Mouse (Mus musculus) lung, adult 2 months (tissue): ENCODE data around the gene Zfp366. TPM values are rescaled to one million over a fixed set of nuclear protein-coding genes. Genes with fewer than 3 reads are reported as not detected.
A peak's percentile ranks its signal among the peaks of the same experiment; 100 is the strongest.

ENCODE experiments used
- DNase-seq: peaks from one replicate; pipeline ENCODE4 v3.0.0; 2022
- H3K4me1 ChIP-seq: fragments of 200-500 bp; 2 replicates; pipeline ENCODE4 v1.6.1; 2011; ENCODE audit warnings: low read length; ENCODE audit not compliant: control insufficient read depth, insufficient read depth
- H3K4me3 ChIP-seq: fragments of 200-500 bp; replicated peaks from 2 replicates; pipeline ENCODE3; 2011; ENCODE audit warnings: low read depth, mild to moderate bottlenecking, control low read depth, low read length; ENCODE audit errors: extremely low read depth
- CTCF ChIP-seq: fragments of 200-500 bp; IDR thresholded peaks from 2 replicates; pipeline ENCODE4 v1.5.1; 2011; ENCODE audit warnings: mild to moderate bottlenecking, low read length, control low read depth; ENCODE audit not compliant: insufficient read depth
- POLR2A ChIP-seq: fragments of 200-500 bp; IDR thresholded peaks from 2 replicates; pipeline ENCODE4 v1.6.1; 2011; ENCODE audit warnings: low read depth, mild to moderate bottlenecking, control low read depth, low read length, borderline replicate concordance; ENCODE audit errors: extremely low read depth
- WGBS: fragments of 180-500 bp; shearing (Covaris S2); methylation state at CpG from one replicate; pipeline ENCODE4 v1.1.7; 2018; 5-methylcytosine and 5-hydroxymethylcytosine counted together
- polyA plus RNA-seq: library from polyadenylated mRNA; depleted of rRNA; stranded (reverse); fragments of >200 nt; gene quantifications from 2 replicates; pipeline ENCODE4 v1.2.3, GENCODE M21; 2012

Zfp366 gene
- polyA plus RNA-seq, 1 experiment = 14.5 TPM

DNA sequence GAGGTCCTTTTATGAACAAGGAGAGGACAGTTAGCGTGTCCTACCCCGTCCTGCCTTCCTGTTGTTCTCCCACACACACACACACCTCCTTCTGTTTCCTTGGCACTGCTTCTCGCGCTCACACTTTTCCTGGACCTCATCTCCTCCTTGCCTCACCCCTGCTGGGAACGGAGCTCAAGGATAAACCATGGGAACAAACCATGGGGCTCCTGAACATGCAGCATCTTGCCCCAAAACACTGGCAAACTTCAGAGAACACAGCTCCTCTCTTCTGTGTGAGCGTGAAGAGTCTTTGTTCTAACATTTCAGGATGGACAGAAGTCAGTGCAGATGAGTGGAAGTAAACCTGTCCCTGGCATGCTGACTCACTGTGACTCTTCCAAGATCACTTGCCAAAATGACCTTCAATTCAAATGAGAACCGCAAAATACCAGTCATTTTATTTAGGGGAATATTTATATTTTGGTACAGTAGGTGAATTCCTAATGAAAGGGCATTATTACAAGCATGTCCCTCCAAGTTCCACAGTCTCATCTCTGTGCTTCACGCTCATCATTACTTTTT, 38.8 kb downstream of the Zfp366 start:
- no peak for DNase-seq

DNA sequence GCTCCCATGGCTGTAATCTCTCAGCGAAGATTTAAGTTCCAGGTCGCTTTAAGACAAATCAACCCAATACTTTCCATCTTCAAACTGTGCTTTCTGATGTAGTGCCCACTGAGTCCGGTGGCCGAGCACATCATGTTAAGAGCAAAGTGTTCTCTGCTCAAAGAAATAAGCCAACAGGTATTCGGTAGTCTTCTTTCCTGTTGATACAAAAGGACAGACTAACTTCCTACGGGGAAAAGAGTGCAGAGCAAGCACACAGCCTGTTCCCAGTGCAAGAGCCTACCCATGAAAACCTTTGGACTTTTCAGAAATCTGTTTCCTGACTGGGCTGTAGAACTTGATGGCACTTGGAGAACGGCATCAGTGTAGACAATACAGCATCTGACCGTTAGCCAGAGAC, 39.3 kb downstream of the Zfp366 start:
- TF ChIP-seq CTCF (no peak), POLR2A (no peak)
- Histone ChIP-seq H3K4me3 (no peak overlapping the region), H3K4me1 (peaks cover 10% of the 10 kb centered on the region)
- 77% methylated on average over 8 of the region's 8 CpGs for WGBS
- no peak for DNase-seq

More for the DNA sequence above, 38.8 kb downstream of the Zfp366 start:
- 58% methylated on average over 8 of the region's 8 CpGs for WGBS
- no peak overlapping the region for H3K4me3 ChIP-seq
- TF ChIP-seq POLR2A (no peak), CTCF (no peak)
- peaks cover 14% of the 10 kb centered on the region for H3K4me1 ChIP-seq

DNA sequence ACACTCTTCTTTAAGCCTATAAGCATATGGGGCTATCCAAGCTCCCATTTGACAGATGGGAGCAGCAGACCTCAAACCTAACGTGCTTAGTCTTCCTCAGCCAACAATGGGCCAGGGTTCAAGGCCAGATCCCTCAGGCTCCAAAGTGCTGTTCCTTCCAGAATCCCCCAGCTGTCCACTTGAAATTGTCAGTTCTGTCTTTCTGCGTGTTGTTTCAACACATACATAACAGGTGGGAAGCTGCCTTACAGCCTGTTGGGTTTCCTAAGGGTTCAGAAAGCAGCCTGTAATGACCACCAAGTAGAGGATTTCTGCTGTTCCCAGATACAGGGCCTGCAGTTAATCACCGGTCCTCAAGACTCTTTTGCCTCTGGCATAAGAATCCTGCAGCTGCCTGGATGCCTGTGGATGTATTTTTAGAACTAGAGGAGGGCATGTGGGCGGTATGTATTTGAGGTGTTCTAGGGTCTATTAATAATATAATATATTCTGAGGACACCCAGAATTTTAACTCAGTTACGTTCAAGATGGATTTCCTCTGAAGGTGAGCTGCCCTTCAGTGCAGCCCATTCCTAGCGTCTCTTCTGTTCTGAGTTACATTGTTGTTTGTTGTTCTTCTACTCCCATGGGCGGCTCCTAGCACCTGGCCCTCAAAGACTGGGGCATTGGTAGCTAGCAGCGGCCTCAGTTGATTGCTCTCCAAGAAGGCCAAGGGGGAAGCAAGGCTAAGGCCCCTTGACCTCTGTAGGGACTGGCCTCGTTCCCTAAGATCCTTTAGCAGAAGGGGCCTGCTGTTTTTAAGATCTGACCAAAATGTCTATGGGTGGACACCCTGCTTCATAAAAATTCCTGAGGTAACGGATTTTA, 41.0 kb downstream of the Zfp366 start:
- WGBS = 66% methylated on average over 10 of the region's 10 CpGs
- no peak overlapping the region for H3K4me3 ChIP-seq
- TF ChIP-seq CTCF (no peak), POLR2A (no peak)
- peaks cover 14% of the 10 kb centered on the region for H3K4me1 ChIP-seq
- DNase-seq = no peak

DNA sequence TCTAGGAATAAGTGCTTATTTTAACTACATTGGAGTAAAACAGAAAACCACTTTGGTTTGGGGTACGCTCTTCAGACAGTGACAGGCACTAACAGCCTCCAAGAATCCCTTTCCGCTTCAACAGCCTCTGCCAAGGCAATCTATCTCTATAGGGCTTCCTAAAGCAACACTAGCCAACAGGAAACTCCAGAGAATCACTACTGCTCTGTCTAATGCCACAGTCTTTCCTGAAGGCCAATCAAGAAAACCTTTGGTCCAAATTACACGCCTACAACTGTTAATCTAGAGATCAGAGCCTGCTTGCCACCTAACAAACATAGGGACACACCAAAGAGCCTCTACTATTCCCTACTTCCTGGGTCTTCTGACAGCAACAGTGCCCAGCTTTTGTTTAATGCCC, 42.2 kb downstream of the Zfp366 start:
- no peak overlapping the region for H3K4me3 ChIP-seq
- 65% methylated on average over 3 of the region's 3 CpGs for WGBS
- no peak for TF ChIP-seq CTCF
- TF ChIP-seq POLR2A = no peak
- H3K4me1 ChIP-seq = peaks cover 15% of the 10 kb centered on the region
- no peak for DNase-seq

DNA sequence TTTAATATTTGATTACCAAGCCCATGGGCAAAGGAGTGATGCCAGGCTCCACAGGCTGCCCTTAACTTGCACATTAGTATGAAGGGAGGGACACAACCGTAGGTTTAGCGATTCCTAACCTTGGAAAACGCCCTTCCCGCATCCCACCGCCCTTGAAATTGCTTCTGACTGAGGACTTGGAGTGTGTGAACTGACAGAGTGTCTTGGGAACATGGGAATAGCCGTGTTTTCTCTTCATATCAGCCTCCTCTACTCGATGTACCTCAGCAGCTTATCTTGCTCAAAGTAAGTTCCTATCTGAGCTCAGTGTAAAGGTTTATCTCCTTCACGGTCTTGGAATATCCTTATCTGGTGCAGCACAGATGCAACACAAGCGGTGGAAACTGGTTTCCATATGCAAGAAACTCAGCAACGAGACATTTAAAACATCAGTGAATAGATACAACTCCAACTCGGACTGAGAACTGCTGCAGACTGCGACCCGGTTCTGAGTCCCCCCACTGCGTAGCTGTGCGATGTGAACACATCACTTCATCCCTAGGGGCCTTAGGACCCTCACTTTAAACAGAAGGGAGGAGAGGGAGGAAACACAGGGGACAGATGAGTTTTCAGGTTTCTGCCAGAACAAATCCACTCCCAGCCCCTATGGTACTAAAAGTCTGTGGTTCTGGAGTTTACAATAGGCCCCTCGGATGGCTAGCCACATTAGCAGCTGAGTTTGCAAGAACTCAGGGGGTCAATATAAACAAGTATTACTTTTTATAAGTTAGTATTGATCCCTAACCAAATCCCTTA, 43.0 kb downstream of the Zfp366 start:
- DNase-seq = no peak
- WGBS = 73% methylated on average over 16 of the region's 16 CpGs
- TF ChIP-seq POLR2A = no peak
- TF ChIP-seq CTCF = no peak
- H3K4me1 ChIP-seq = peaks cover 15% of the 10 kb centered on the region
- H3K4me3 ChIP-seq = no peak overlapping the region

DNA sequence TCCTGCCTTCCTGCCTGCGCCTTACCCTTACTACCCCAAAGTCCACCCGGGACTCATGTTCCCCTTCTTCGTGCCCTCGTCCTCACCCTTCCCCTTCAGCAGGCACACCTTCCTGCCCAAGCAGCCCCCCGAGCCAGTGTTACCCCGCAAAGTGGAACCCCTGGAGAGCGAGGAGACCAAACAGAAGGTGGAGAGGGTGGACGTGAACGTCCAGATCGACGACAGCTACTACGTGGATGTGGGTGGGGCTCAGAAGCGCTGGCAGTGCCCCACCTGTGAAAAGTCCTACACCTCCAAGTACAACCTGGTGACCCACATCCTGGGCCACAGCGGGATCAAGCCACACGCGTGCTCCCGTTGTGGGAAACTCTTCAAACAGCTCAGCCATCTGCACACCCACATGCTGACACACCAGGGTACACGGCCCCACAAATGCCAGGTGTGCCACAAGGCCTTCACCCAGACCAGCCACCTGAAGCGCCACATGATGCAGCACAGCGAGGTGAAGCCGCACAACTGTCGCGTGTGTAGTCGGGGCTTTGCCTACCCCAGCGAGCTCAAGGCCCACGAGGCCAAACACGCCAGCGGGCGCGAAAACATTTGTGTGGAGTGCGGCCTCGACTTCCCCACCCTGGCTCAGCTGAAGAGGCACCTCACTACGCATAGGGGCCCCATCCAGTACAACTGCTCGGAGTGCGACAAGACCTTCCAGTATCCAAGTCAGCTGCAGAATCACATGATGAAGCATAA, 44.4 kb downstream of the Zfp366 start:
- TF ChIP-seq CTCF = no peak
- TF ChIP-seq POLR2A = no peak
- Histone ChIP-seq H3K4me1 (peaks cover 12% of the 10 kb centered on the region), H3K4me3 (no peak overlapping the region)
- DNase-seq = no peak
- 94% methylated on average over 35 of the region's 35 CpGs for WGBS

DNA sequence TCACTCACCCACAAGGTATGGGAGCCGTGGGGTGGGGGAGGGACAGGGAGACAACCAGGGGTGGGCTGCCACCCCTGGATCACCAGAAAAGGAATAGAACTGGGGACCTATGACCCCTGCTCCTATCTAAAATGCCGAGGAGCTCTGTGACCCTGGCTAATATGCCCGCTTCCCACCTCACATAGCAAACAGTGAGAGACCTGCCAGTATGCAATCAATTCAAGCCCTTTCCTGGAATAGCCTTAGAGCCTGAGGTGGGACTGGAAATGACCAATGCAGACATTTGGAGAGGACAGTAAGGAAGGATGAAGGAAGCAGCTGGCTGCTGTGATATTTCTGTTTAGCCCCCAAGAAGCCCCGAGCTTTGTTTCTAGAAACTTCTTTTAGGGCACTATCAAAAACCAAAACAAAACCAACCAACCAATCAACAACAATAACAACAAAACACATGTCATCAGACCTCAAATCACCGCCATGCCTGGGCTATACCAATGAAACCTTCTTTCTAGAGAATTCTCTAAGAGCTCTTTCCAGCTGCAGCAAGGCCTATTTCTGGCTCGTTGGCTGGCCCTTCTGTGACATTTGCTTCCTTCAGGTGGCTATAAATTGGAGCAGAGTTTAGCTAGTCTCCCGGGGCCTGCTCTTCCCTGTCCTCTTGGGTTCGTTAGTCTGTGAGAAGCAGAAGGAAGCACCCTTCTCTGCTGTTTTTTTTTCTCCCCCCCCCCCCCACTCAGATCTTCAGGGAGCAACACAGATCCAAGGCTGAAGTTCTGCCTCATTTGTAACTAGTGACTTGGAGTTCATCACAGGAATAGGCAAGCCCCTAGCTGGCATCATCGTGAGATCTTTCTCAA, 45.2 kb downstream of the Zfp366 start:
- Histone ChIP-seq H3K4me3 (no peak overlapping the region), H3K4me1 (peaks cover 12% of the 10 kb centered on the region)
- 52% methylated on average over 9 of the region's 9 CpGs for WGBS
- no peak for TF ChIP-seq CTCF
- TF ChIP-seq POLR2A = no peak
- DNase-seq = no peak

DNA sequence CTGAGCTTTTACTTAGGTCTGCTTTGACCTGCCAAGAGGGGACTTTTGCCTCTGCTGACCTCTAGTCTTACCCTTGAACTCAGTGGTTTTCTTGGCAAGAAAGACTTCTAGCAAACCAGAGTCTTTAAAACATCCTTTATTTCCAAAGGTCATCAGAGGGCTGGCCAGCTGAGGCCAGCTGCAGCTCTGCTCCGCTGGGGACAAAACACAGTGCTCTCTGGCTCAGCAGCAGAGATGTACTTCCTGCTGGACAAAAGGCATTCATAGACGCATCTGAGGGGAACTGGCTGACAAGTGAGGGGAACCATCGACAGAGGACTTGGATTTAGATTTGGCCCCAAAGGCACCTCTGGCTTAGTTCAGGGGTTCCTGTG, 45.9 kb downstream of the Zfp366 start:
- peaks cover 12% of the 10 kb centered on the region for H3K4me1 ChIP-seq
- DNase-seq = peak; percentile 20
- WGBS = 19% methylated on average over 3 of the region's 3 CpGs
- TF ChIP-seq POLR2A (no peak), CTCF (no peak)
- no peak overlapping the region for H3K4me3 ChIP-seq

DNA sequence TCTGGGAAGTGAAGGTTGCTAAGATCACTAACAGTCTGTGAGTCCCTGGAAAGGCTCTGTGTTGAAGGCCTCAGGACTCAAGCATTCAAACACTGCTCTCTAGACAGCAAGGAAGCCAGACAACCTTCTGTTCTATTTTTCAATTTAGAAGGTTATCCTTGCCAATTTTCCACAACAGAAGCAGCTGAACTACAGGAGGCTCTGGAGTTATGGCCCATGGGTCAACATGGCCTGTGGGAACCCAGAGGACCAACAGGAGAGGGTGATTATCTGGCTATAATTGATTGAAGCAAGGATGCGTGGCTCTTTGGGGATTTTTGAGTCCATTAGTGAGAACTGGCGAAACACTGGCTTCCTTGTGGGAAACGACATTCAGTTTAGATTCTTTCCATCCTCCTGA, 48.7 kb downstream of the Zfp366 start:
- 80% methylated on average over 3 of the region's 3 CpGs for WGBS
- DNase-seq = no peak
- H3K4me1 ChIP-seq = peaks cover 16% of the 10 kb centered on the region; the same call in 1 of the 2 replicates
- H3K4me3 ChIP-seq = no peak overlapping the region
- TF ChIP-seq POLR2A (no peak), CTCF (no peak)

DNA sequence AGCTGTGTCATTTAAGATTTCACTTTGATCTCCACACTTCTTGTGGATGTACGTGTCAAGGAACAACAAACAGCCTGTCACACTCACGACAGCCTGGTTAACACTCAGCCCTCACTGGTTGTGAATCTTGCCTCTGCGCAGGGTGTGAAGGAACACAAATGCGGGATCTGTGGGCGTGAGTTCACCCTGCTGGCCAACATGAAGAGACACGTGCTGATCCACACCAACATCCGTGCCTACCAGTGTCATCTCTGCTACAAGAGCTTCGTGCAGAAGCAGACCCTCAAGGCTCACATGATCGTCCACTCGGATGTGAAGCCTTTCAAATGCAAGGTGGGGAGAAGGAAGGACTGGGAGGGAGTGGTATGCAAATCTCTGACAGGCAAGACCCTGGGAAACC, 49.3 kb downstream of the Zfp366 start:
- DNase-seq = no peak
- no peak overlapping the region for H3K4me3 ChIP-seq
- WGBS = 74% methylated on average over 10 of the region's 10 CpGs
- TF ChIP-seq CTCF = no peak
- TF ChIP-seq POLR2A = no peak
- peaks cover 20% of the 10 kb centered on the region for H3K4me1 ChIP-seq
